Mouse (Mus musculus) myocyte (in vitro differentiated cells): ENCODE data around the gene Axl. TPM values are rescaled to one million over a fixed set of nuclear protein-coding genes. Genes with fewer than 3 reads are reported as not detected.
A peak's percentile ranks its signal among the peaks of the same experiment; 100 is the strongest.
"Not testable (repeated sequence)": the region's sequence is repeated elsewhere in the genome, so short reads cannot be mapped to it uniquely, and the experiment has no call there.

Experiments used
- H3K27me3 ChIP-seq: one replicate; pipeline ENCODE4 v1.6.1; 2011; ENCODE audit not compliant: control insufficient read depth, insufficient read depth, insufficient read length
- H3K36me3 ChIP-seq: one replicate; pipeline ENCODE4 v1.6.1; 2011; ENCODE audit not compliant: control insufficient read depth, insufficient read depth
- H3K4me2 ChIP-seq: one replicate; pipeline ENCODE4 v1.6.1; 2011; ENCODE audit warnings: low read depth, control low read depth
- H3K4me3 ChIP-seq: one replicate; pipeline ENCODE4 v1.5.1; 2011; ENCODE audit warnings: mild to moderate bottlenecking, control low read depth, moderate library complexity
- H3K79me2 ChIP-seq: one replicate; pipeline ENCODE4 v1.6.1; 2011; ENCODE audit not compliant: control insufficient read depth, insufficient read depth
- H3ac ChIP-seq: one replicate; pipeline ENCODE4 v1.6.1; 2011; ENCODE audit not compliant: control insufficient read depth, insufficient read length
- CEBPB ChIP-seq: IDR thresholded peaks from 2 replicates; pipeline ENCODE4 v1.6.1; 2011; ENCODE audit warnings: mild to moderate bottlenecking, moderate library complexity; ENCODE audit not compliant: poor library complexity, insufficient read depth, severe bottlenecking
- E2F4 ChIP-seq: IDR thresholded peaks from one replicate; pipeline ENCODE4 v1.6.1; 2011; ENCODE audit warnings: mild to moderate bottlenecking, control low read depth, moderate library complexity; ENCODE audit not compliant: insufficient read depth
- MAX ChIP-seq: IDR thresholded peaks from one replicate; pipeline ENCODE4 v1.6.1; 2011; ENCODE audit warnings: low read depth, mild to moderate bottlenecking, control low read depth
- MYOD1 ChIP-seq, 3 experiments: IDR thresholded peaks; one replicate each; pipeline ENCODE4 v1.6.1; 2011; ENCODE audit warnings: control low read depth in 2 of 3, low read depth in 2 of 3, mild to moderate bottlenecking in 2 of 3, moderate library complexity in 1 of 3; ENCODE audit not compliant: insufficient read length in 2 of 3, control insufficient read depth in 1 of 3
- MYOG ChIP-seq, 3 experiments: IDR thresholded peaks; one replicate each; pipeline ENCODE4 v1.6.1; 2011; ENCODE audit warnings: control low read depth in 2 of 3, low read depth in 2 of 3, mild to moderate bottlenecking in 2 of 3; ENCODE audit not compliant: insufficient read length in 2 of 3, control insufficient read depth in 1 of 3, insufficient read depth in 1 of 3
- POLR2A ChIP-seq: IDR thresholded peaks from one replicate; pipeline ENCODE4 v1.6.1; 2011; ENCODE audit warnings: low read depth, mild to moderate bottlenecking, control low read depth, moderate library complexity; ENCODE audit not compliant: insufficient read length
- POLR2AphosphoS2 ChIP-seq: IDR thresholded peaks from one replicate; pipeline ENCODE4 v1.6.1; 2011; ENCODE audit warnings: low read depth, control low read depth; ENCODE audit not compliant: insufficient read length
- SRF ChIP-seq: IDR thresholded peaks from one replicate; pipeline ENCODE4 v1.6.1; 2011; ENCODE audit warnings: low read depth; ENCODE audit not compliant: control insufficient read depth, insufficient read length
- TCF12 ChIP-seq: IDR thresholded peaks from one replicate; pipeline ENCODE4 v1.6.1; 2011; ENCODE audit warnings: mild to moderate bottlenecking, control low read depth; ENCODE audit not compliant: poor library complexity, insufficient read depth, severe bottlenecking
- TCF3 ChIP-seq: IDR thresholded peaks from one replicate; pipeline ENCODE4 v1.6.1; 2011; ENCODE audit warnings: low read depth, control low read depth; ENCODE audit not compliant: insufficient read length
- USF1 ChIP-seq: IDR thresholded peaks from one replicate; pipeline ENCODE4 v1.6.1; 2011; ENCODE audit warnings: low read depth, mild to moderate bottlenecking, control low read depth, moderate library complexity
- polyA plus RNA-seq: library from polyadenylated mRNA; unstranded; fragments of >200 nt; fragmentation: generic; extraction: Trizol; gene quantifications from one replicate; pipeline ENCODE4 v1.2.1, GENCODE M21; 2012; ENCODE audit warnings: missing spikeins

The Axl gene
- polyA plus RNA-seq, 1 experiment = 112 TPM

DNA sequence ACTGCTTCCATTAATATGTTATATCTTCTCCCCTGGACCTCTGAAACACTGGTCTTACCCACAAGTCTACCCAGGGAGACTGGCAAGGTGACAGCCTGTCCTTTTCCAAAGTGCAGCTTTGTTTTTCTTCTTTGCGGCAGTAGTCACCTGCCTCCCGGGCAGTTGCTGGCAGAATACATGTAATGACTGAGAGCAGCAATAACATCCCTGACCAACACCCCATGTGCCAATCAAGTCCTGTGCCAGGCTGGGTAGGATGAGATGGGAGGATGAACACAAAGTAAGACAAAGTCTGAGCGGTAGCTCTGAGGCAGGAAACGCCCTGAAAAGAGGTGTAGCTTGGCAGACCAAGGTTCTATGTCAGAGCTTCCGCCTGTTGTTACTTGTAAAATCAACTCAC is 60.7 kb downstream of the Axl start:
- Histone ChIP-seq H3K4me3 (no peak overlapping the region), H3ac (no peak overlapping the region), H3K36me3 (peaks cover 82% of the 10 kb centered on the region), H3K79me2 (no peaks in the 10 kb centered on the region), H3K27me3 (no peaks in the 10 kb centered on the region), H3K4me2 (no peak overlapping the region)
- TF ChIP-seq CEBPB = no peak
- TF ChIP-seq USF1 = no peak
- no peak for TF ChIP-seq MYOD1 (IDR thresholded peaks at IDR 0.05; ENCODE audit: control insufficient read depth in 1 of 3, insufficient read length in 2 of 3, low read depth in 2 of 3)
- TF ChIP-seq TCF12 = no peak
- TF ChIP-seq POLR2A = no peak

DNA sequence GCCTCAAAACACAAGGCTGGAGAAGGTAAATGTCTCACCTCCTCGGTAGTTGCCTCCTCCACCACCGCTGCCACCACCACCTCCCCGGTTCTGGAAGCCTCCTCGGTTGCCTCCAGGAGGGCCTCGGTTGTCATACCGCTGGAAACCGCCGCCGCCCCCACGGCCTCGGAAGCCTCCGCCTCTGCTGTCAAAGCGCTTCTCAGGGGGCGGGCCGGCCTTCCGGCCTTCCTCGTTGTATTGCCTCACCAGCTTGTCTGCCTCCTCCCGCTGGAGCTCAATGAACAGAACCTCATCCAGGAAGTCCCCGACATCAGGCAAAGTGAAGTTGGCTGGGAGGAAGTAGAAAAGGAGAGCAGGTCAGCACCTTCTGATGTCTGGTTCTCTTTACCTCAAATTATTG is 62.6 kb downstream of the Axl start:
- Histone ChIP-seq H3K4me3 (no peak overlapping the region), H3ac (no peak overlapping the region), H3K36me3 (peaks cover 68% of the 10 kb centered on the region), H3K27me3 (no peaks in the 10 kb centered on the region), H3K79me2 (no peaks in the 10 kb centered on the region), H3K4me2 (no peak overlapping the region)
- TF ChIP-seq MYOG (IDR thresholded peaks at IDR 0.05; ENCODE audit: control insufficient read depth in 1 of 3, insufficient read depth in 1 of 3, insufficient read length in 2 of 3, low read depth in 2 of 3) (no peak), CEBPB (no peak), POLR2A (no peak), MYOD1 (IDR thresholded peaks at IDR 0.05; ENCODE audit: control insufficient read depth in 1 of 3, insufficient read length in 2 of 3, low read depth in 2 of 3) (no peak), TCF3 (no peak), POLR2AphosphoS2 (no peak), E2F4 (no peak)

DNA sequence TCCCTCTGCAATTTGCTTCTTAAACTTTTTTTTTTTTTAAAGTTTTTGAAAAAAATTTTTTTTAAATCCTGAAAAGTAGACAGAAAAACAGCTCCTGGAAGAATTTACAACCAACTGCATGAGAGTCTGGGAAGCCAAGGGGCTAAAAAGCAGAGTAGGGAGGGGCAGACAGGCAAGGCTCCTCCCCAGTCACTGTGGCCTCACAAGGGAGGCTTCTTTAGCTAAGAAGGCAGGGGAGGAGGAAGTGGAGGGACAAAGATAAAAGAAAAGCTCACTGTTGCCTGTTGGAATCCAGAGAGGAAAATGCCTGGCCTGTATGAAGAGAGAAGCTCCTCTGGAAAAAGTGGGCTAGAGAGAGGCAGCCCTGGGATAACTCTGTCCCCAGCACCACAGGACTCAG is 66.7 kb downstream of the Axl start:
- H3K36me3 ChIP-seq = peaks cover 33% of the 10 kb centered on the region
- H3ac ChIP-seq, H3K4me3 ChIP-seq, H3K27me3 ChIP-seq, H3K4me2 ChIP-seq: not testable (repeated sequence)
- peaks cover 19% of the 10 kb centered on the region for H3K79me2 ChIP-seq

DNA sequence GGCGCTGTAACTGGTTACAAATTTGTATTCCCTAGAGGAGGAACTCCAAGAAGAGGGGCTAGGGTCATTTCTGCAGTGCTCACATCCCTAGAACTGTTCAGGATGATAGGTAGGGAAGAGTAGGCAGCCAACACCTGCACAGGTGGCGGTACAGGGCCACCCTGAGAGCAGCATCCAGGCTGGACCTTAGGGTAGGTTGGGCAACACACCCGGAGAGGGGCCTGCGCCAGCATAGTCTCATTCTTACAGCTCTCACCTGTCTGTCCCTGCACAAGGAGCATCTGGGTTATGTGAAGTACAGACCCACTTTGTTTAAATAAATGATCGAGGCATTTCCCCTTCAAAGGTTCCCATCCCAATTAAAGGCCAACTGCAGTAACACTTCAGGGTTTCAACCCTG is 67.7 kb downstream of the Axl start:
- H3K4me3 ChIP-seq = no peak overlapping the region
- H3ac ChIP-seq = no peak overlapping the region
- peaks cover 28% of the 10 kb centered on the region for H3K36me3 ChIP-seq
- peaks cover 21% of the 10 kb centered on the region for H3K79me2 ChIP-seq
- no peak overlapping the region for H3K4me2 ChIP-seq
- H3K27me3 ChIP-seq = no peaks in the 10 kb centered on the region
- TF ChIP-seq SRF (no peak), POLR2AphosphoS2 (peak; percentile 34)

DNA sequence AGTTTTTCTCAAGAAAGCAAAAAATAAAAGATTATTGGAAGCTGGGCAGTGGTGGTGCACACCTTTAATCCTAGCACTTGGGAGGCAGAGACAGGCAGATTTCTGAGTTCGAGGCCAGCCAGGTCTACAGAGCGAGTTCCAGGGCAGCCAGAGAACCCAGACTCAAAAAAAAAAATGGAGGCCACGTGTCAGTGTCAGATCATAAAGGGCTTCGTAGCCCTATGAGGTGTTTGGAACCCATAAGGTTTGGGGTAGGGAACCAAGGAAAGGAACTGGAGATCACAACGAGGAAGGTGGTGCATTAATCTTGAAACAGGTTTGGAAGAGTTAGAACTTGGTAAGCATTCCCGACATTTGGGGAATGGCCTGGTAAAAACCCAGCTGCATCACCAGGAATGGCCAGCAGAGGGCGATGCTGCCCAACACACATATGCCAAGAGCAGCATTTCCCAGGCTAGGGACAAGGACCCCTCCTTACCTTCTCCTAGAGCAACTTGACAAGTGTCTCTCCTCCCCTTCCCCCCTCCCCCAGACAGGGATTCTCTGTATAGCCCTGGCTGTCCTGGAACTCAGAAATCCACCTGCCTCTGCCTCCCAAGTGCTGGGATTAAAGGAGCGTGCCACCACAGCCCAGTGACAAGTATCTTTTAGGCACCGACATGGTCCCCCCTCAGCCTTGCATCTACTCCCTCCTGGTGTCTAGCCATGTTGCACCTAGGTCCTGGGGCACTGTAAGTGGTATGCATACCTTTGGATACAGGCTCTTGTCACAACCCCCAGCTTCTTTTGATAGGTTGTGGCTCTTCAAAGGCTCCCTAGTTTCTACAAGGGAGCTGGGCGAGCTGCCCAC is 68.5 kb downstream of the Axl start:
- peaks cover 21% of the 10 kb centered on the region for H3K79me2 ChIP-seq
- H3K4me3 ChIP-seq = peak overlapping the region; percentile 73
- peak overlapping the region; percentile 87 for H3K4me2 ChIP-seq
- no peak overlapping the region for H3ac ChIP-seq
- no peaks in the 10 kb centered on the region for H3K27me3 ChIP-seq
- TF ChIP-seq POLR2AphosphoS2 (peak; percentile 91), MAX (no peak)
- peaks cover 25% of the 10 kb centered on the region for H3K36me3 ChIP-seq

DNA sequence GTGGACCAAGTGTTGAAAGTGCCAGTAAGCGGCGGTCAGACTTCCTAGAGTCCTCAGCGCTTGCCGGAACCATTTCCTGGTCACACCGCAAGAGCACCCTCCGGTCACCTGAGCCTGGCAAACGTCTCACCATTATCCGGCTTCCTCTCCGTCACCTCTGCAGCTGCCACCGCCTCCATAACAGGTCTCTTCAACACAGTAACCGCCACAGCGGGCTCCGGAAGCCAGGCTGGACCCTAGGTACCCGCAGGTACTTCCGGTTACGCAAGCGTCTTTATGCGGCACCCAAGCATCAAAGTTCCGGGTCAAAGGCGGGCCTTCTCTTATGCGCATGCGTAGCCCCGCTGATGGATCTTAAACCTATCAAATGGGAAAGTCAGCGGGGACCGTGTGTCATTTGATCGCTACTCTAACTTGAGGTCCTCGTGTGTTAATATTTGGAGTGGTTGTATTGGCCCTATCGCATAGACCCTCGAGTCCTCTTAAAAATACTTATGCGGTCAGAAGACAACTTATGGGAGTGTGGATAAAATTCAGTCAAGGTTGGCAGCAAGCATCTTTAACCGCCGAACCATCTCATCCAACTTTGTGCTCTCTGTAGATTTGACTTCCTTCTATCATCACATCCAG is 69.6 kb downstream of the Axl start, which contains the start of gene Ccdc97:
Gene Ccdc97, minus strand, starts transcription at position 301 of the 630 bp plus-strand sequence.
- peak within 1 kb of the TSS; percentile 37 for H3ac ChIP-seq
- peaks cover 21% of the 10 kb centered on the region for H3K79me2 ChIP-seq
- no peaks in the 10 kb centered on the region for H3K27me3 ChIP-seq
- H3K4me2 ChIP-seq = peak within 1 kb of the TSS; percentile 87
- H3K36me3 ChIP-seq = peaks cover 23% of the 10 kb centered on the region
- peak; percentile 66 for TF ChIP-seq POLR2A
- TF ChIP-seq CEBPB = peak; percentile 94
- TF ChIP-seq MYOG (IDR thresholded peaks at IDR 0.05; ENCODE audit: control insufficient read depth in 1 of 3, insufficient read depth in 1 of 3, insufficient read length in 2 of 3, low read depth in 2 of 3) = no peak
- no peak for TF ChIP-seq SRF
- no peak for TF ChIP-seq E2F4
- TF ChIP-seq POLR2AphosphoS2 = peak; percentile 96
- no peak for TF ChIP-seq USF1
- peak within 1 kb of the TSS; percentile 73 for H3K4me3 ChIP-seq
